Mouse (Mus musculus): Measurements from ENCODE around the gene Rsbn1l. TPM values are rescaled to one million over a fixed set of nuclear protein-coding genes. Genes with fewer than 3 reads are reported as not detected.

Rsbn1l gene
- polyA plus RNA-seq, 2 experiments, result 3.7 to 4.6 TPM

- TF ChIP-seq CTCF (IDR thresholded peaks at IDR 0.05; ENCODE audit: low read depth) (no peak), EP300 (IDR thresholded peaks at IDR 0.05; ENCODE audit: low read depth) (no peak)
- 68% methylated on average over 4 of the region's 4 CpGs for WGBS (ENCODE audit: insufficient replicate concordance)
- ATAC-seq (ENCODE audit: insufficient read depth), result no peak
These were observed 95.6 kb downstream of the Rsbn1l start for GRCm38 (mm10) chr5:20860565-20860964.

GRCm38 (mm10) chr5:20858404-20858803 is 97.8 kb downstream of the Rsbn1l start:
- H3K27ac ChIP-seq, result no peak overlapping the region
- H3K27me3 ChIP-seq (ENCODE audit: control insufficient read depth, insufficient read depth, low read length), result no peaks in the 10 kb centered on the region
- H3K9ac ChIP-seq (replicated peaks), result no peak overlapping the region
- H3K36me3 ChIP-seq (replicated peaks; ENCODE audit: control insufficient read depth, insufficient read depth, low read depth), result no peaks in the 10 kb centered on the region
- no peaks in the 10 kb centered on the region for H3K4me1 ChIP-seq (replicated peaks; ENCODE audit: control insufficient read depth in 2 of 2, insufficient read depth in 2 of 2, low read length in 1 of 2)
- no peaks in the 10 kb centered on the region for H3K9me3 ChIP-seq (ENCODE audit: control insufficient read depth, low read length)
- H3K4me2 ChIP-seq (ENCODE audit: low read depth), result no peak overlapping the region
- TF ChIP-seq CTCF (IDR thresholded peaks at IDR 0.05; ENCODE audit: low read depth) (no peak), EP300 (IDR thresholded peaks at IDR 0.05; ENCODE audit: low read depth) (no peak)
- no peak for ATAC-seq (ENCODE audit: insufficient read depth)
- 78% methylated on average over 2 of the region's 2 CpGs for WGBS (ENCODE audit: insufficient replicate concordance)
- DNase-seq (ENCODE audit: low read depth in 3 of 3, low spot score in 3 of 3), result no peak
- no peak overlapping the region for H3K4me3 ChIP-seq (ENCODE audit: insufficient read depth in 1 of 2, low read depth in 2 of 2, low read length in 2 of 2)

More at GRCm38 (mm10) chr5:20860565-20860964, 95.6 kb downstream of the Rsbn1l start:
- peaks cover 0 to 2% of the 10 kb centered on the region in 2 experiments; a peak in 2 of 4 replicates for H3K4me1 ChIP-seq (replicated peaks; ENCODE audit: control insufficient read depth in 2 of 2, insufficient read depth in 2 of 2, low read length in 1 of 2)
- H3K36me3 ChIP-seq (replicated peaks; ENCODE audit: control insufficient read depth, insufficient read depth, low read depth), result no peaks in the 10 kb centered on the region
- no peaks in the 10 kb centered on the region for H3K9me3 ChIP-seq (ENCODE audit: control insufficient read depth, low read length)
- no peaks in the 10 kb centered on the region for H3K27me3 ChIP-seq (ENCODE audit: control insufficient read depth, insufficient read depth, low read length)
- no peak overlapping the region for H3K27ac ChIP-seq
- DNase-seq (ENCODE audit: low read depth in 3 of 3, low spot score in 3 of 3), result no peak
- no peak overlapping the region for H3K4me3 ChIP-seq (ENCODE audit: insufficient read depth in 1 of 2, low read depth in 2 of 2, low read length in 2 of 2)
- no peak overlapping the region for H3K9ac ChIP-seq (replicated peaks)
- no peak overlapping the region for H3K4me2 ChIP-seq (ENCODE audit: low read depth)

- Histone ChIP-seq H3K9ac (replicated peaks) (no peak overlapping the region), H3K27me3 (ENCODE audit: control insufficient read depth, insufficient read depth, low read length) (no peaks in the 10 kb centered on the region), H3K9me3 (ENCODE audit: control insufficient read depth, low read length) (no peaks in the 10 kb centered on the region), H3K4me1 (replicated peaks; ENCODE audit: control insufficient read depth in 2 of 2, insufficient read depth in 2 of 2, low read length in 1 of 2) (no peaks in the 10 kb centered on the region), H3K36me3 (replicated peaks; ENCODE audit: control insufficient read depth, insufficient read depth, low read depth) (no peaks in the 10 kb centered on the region), H3K27ac (no peak overlapping the region), H3K4me3 (ENCODE audit: insufficient read depth in 1 of 2, low read depth in 2 of 2, low read length in 2 of 2) (no peak overlapping the region), H3K4me2 (ENCODE audit: low read depth) (no peak overlapping the region)
- no peak for ATAC-seq (ENCODE audit: insufficient read depth)
- TF ChIP-seq EP300 (IDR thresholded peaks at IDR 0.05; ENCODE audit: low read depth), result no peak
- DNase-seq (ENCODE audit: low read depth in 3 of 3, low spot score in 3 of 3), result no peak
- WGBS (ENCODE audit: insufficient replicate concordance), result 70% methylated on average over 4 of the region's 4 CpGs
These were observed 101.1 kb downstream of the Rsbn1l start for GRCm38 (mm10) chr5:20855066-20855465.

- Histone ChIP-seq H3K36me3 (replicated peaks; ENCODE audit: control insufficient read depth, insufficient read depth, low read depth) (no peaks in the 10 kb centered on the region), H3K27ac (no peak overlapping the region), H3K27me3 (ENCODE audit: control insufficient read depth, insufficient read depth, low read length) (no peaks in the 10 kb centered on the region), H3K9ac (replicated peaks) (no peak overlapping the region), H3K4me1 (replicated peaks; ENCODE audit: control insufficient read depth in 2 of 2, insufficient read depth in 2 of 2, low read length in 1 of 2) (no peaks in the 10 kb centered on the region; a peak in 1 of 4 replicates), H3K4me2 (ENCODE audit: low read depth) (no peak overlapping the region), H3K9me3 (ENCODE audit: control insufficient read depth, low read length) (no peaks in the 10 kb centered on the region), H3K4me3 (ENCODE audit: insufficient read depth in 1 of 2, low read depth in 2 of 2, low read length in 2 of 2) (no peak overlapping the region)
- WGBS (ENCODE audit: insufficient replicate concordance), result 86% methylated on average over 2 of the region's 2 CpGs
- no peak for ATAC-seq (ENCODE audit: insufficient read depth)
- no peak for DNase-seq (ENCODE audit: low read depth in 3 of 3, low spot score in 3 of 3)
- TF ChIP-seq CTCF (IDR thresholded peaks at IDR 0.05; ENCODE audit: low read depth) (no peak), EP300 (IDR thresholded peaks at IDR 0.05; ENCODE audit: low read depth) (no peak)
These were observed 109.2 kb downstream of the Rsbn1l start for GRCm38 (mm10) chr5:20847010-20847409.

GRCm38 (mm10) chr5:20843816-20844215 is 112.4 kb downstream of the Rsbn1l start:
- no peak overlapping the region for H3K4me3 ChIP-seq (ENCODE audit: insufficient read depth in 1 of 2, low read depth in 2 of 2, low read length in 2 of 2)
- no peak overlapping the region for H3K9ac ChIP-seq (replicated peaks)
- no peak overlapping the region for H3K27ac ChIP-seq
- H3K27me3 ChIP-seq (ENCODE audit: control insufficient read depth, insufficient read depth, low read length), result no peaks in the 10 kb centered on the region
- 66% methylated on average over 2 of the region's 2 CpGs for WGBS (ENCODE audit: insufficient replicate concordance)
- ATAC-seq (ENCODE audit: insufficient read depth), result no peak
- no peak overlapping the region for H3K4me2 ChIP-seq (ENCODE audit: low read depth)
- TF ChIP-seq CTCF (IDR thresholded peaks at IDR 0.05; ENCODE audit: low read depth), result no peak
- no peak for TF ChIP-seq EP300 (IDR thresholded peaks at IDR 0.05; ENCODE audit: low read depth)
- no peaks in the 10 kb centered on the region for H3K36me3 ChIP-seq (replicated peaks; ENCODE audit: control insufficient read depth, insufficient read depth, low read depth)
- DNase-seq (ENCODE audit: low read depth in 3 of 3, low spot score in 3 of 3), result no peak
- H3K4me1 ChIP-seq (replicated peaks; ENCODE audit: control insufficient read depth in 2 of 2, insufficient read depth in 2 of 2, low read length in 1 of 2), result no peaks in the 10 kb centered on the region; a peak in 1 of 4 replicates
- no peaks in the 10 kb centered on the region for H3K9me3 ChIP-seq (ENCODE audit: control insufficient read depth, low read length)

All from liver, embryonic 14.5 days (tissue).